Mouse (Mus musculus): ENCODE data around the gene Rtf2. TPM values are rescaled to one million over a fixed set of nuclear protein-coding genes. Genes with fewer than 3 reads are reported as not detected.

The Rtf2 gene
- polyA plus RNA-seq (2017; shearing (Covaris generic)) = 80.2 TPM

GRCm38 (mm10) chr2:172439843-172440639 is at the start of gene Rtf2:
Rtf2 (plus strand) TSS chr2:172440556.

GRCm38 (mm10) chr2:172393391-172394051 is 46.8 kb upstream of the Rtf2 start, which contains the start of gene Cass4:
Cass4 (plus strand) TSS chr2:172393794.

GRCm38 (mm10) chr2:172458496-172458895 is 18.1 kb downstream of the Rtf2 start, which contains the start of gene Gcnt7:
Gcnt7 (minus strand) TSS chr2:172458596.

GRCm38 (mm10) chr2:172472318-172472717 is 32.0 kb downstream of the Rtf2 start, which contains the start of gene Fam209:
Fam209 (plus strand) TSS chr2:172472520.

Other genes with a start within 250 kb of the Rtf2 start
- gene Mc3r, start 192.1 kb upstream of the Rtf2 start, polyA plus RNA-seq (2017; shearing (Covaris generic)) = 0.15 TPM
- gene Fam210b, start 95.0 kb upstream of the Rtf2 start, polyA plus RNA-seq (2017; shearing (Covaris generic)) = 12.9 TPM
- gene Aurka, start 70.0 kb upstream of the Rtf2 start, polyA plus RNA-seq (2017; shearing (Covaris generic)) = 2.7 TPM
- 14.7 TPM for gene Cstf1, start 69.9 kb upstream of the Rtf2 start, polyA plus RNA-seq (2017; shearing (Covaris generic))
- not detected for gene Cass4, start 46.8 kb upstream of the Rtf2 start, polyA plus RNA-seq (2017; shearing (Covaris generic))
- gene Gcnt7, start 18.0 kb downstream of the Rtf2 start, polyA plus RNA-seq (2017; shearing (Covaris generic)) = 3.9 TPM
- not detected for gene Fam209, start 32.0 kb downstream of the Rtf2 start, polyA plus RNA-seq (2017; shearing (Covaris generic))
- not detected for gene Tfap2c, start 109.0 kb downstream of the Rtf2 start, polyA plus RNA-seq (2017; shearing (Covaris generic))

Measured in effector memory CD4-positive, alpha-beta T cell, adult 7 months (primary cell).